Mouse (Mus musculus) brain, embryonic 18.5 days (tissue): ENCODE measurements around the gene Nr4a3.

Experiments used
- DNase-seq: peaks from one replicate; pipeline ENCODE4 v3.0.0-alpha.2; 2012; ENCODE audit warnings: low read depth, low spot score

The Nr4a3 gene

GRCm38 (mm10) chr4:48108591-48108990, 63.6 kb downstream of the Nr4a3 start:
- DNase-seq, result no peak

GRCm38 (mm10) chr4:48110331-48110730, 65.4 kb downstream of the Nr4a3 start:
- no peak for DNase-seq

- no peak for DNase-seq
Measured at GRCm38 (mm10) chr4:48116191-48116590, 71.2 kb downstream of the Nr4a3 start.

GRCm38 (mm10) chr4:48124416-48124772, 79.4 kb downstream of the Nr4a3 start:
- DNase-seq, result no peak

- peak; percentile 36 for DNase-seq
Measured at GRCm38 (mm10) chr4:48124773-48125469, 80.0 kb downstream of the Nr4a3 start, which contains the start of gene Stx17. TSS of gene Stx17 (plus strand) at chr4:48124915.

- no peak for DNase-seq
Measured at GRCm38 (mm10) chr4:48130314-48130713, 85.4 kb downstream of the Nr4a3 start.

GRCm38 (mm10) chr4:48131606-48132005, 86.7 kb downstream of the Nr4a3 start:
- no peak for DNase-seq

- no peak for DNase-seq
Measured at GRCm38 (mm10) chr4:48132721-48133120, 87.8 kb downstream of the Nr4a3 start.
